Mouse (Mus musculus) heart, postnatal 4 days (tissue): ENCODE results near the gene Tas2r137. TPM values are rescaled to one million over a fixed set of nuclear protein-coding genes. Genes with fewer than 3 reads are reported as not detected.
A peak's percentile ranks its signal among the peaks of the same experiment; 100 is the strongest.

Experiments used
- DNase-seq: peaks from one replicate; pipeline ENCODE4 v3.0.0; 2021
- total RNA-seq, 2 experiments: library from RNA; stranded (reverse); gene quantifications; 2 replicates each; pipeline ENCODE4 v1.2.3; 2021

The Tas2r137 gene
- total RNA-seq, result not detected

GRCm38 (mm10) chr6:40490933-40491332 is at the start of gene Tas2r137:
TSS of gene Tas2r137 (plus strand) at chr6:40491233.
- DNase-seq, result no peak

GRCm38 (mm10) chr6:40441276-40441675 is 49.8 kb upstream of the Tas2r137 start:
- no peak for DNase-seq

GRCm38 (mm10) chr6:40441755-40442154 is 49.3 kb upstream of the Tas2r137 start:
- DNase-seq, result no peak

- no peak for DNase-seq
Measured at GRCm38 (mm10) chr6:40443281-40443928, 47.6 kb upstream of the Tas2r137 start.

- no peak for DNase-seq
Measured at GRCm38 (mm10) chr6:40448626-40449025, 42.4 kb upstream of the Tas2r137 start.

- no peak for DNase-seq
Measured at GRCm38 (mm10) chr6:40454436-40455041, 36.5 kb upstream of the Tas2r137 start.

- DNase-seq, result no peak
Measured at GRCm38 (mm10) chr6:40465710-40466109, 25.3 kb upstream of the Tas2r137 start.

- DNase-seq, result peak; percentile 93
Measured at GRCm38 (mm10) chr6:40470916-40471719, 19.9 kb upstream of the Tas2r137 start, which contains the start of gene Ssbp1. TSS of gene Ssbp1 (plus strand) at chr6:40471352.

- no peak for DNase-seq
Measured at GRCm38 (mm10) chr6:40471720-40472010, 19.4 kb upstream of the Tas2r137 start.

- DNase-seq, result no peak
Measured at GRCm38 (mm10) chr6:40476132-40476531, 14.9 kb upstream of the Tas2r137 start.

GRCm38 (mm10) chr6:40479705-40480104 is 11.3 kb upstream of the Tas2r137 start:
- DNase-seq, result no peak

GRCm38 (mm10) chr6:40482318-40482717 is 8.7 kb upstream of the Tas2r137 start:
- no peak for DNase-seq

- no peak for DNase-seq
Measured at GRCm38 (mm10) chr6:40493229-40493628, 2.2 kb downstream of the Tas2r137 start, which contains the start of gene Tas2r108. TSS of gene Tas2r108 (plus strand) at chr6:40493529.

- DNase-seq, result no peak
Measured at GRCm38 (mm10) chr6:40519408-40519807, 28.4 kb downstream of the Tas2r137 start, which contains the start of gene Prss37. TSS of gene Prss37 (minus strand) at chr6:40519508.

Other genes with a start within 250 kb of the Tas2r137 start
- 10 to 100 TPM; 26.9 to 27.9 TPM for gene Agk, start 166.1 kb upstream of the Tas2r137 start, total RNA-seq
- 1 to 10 TPM; 3.1 to 3.7 TPM for gene E330009J07Rik, start 55.1 kb upstream of the Tas2r137 start, total RNA-seq
- not detected for gene Wee2, start 52.1 kb upstream of the Tas2r137 start, total RNA-seq
- 10 to 100 TPM; 37.5 to 39.9 TPM for gene Ssbp1, start 19.9 kb upstream of the Tas2r137 start, total RNA-seq
- gene Tas2r108, start 2.3 kb downstream of the Tas2r137 start, total RNA-seq, result not detected
- gene Prss37, start 28.3 kb downstream of the Tas2r137 start, total RNA-seq, result not detected
- gene Olfr461, start 63.8 kb downstream of the Tas2r137 start, total RNA-seq, result not detected
- gene Olfr460, start 78.3 kb downstream of the Tas2r137 start, total RNA-seq, result not detected
- under 1 TPM; 0.45 to 0.71 TPM for gene Clec5a, start 94.6 kb downstream of the Tas2r137 start, total RNA-seq
- not detected for gene Tas2r138, start 122.1 kb downstream of the Tas2r137 start, total RNA-seq
- 1 to 10 TPM in 1 of 2 experiments, under 1 TPM in 1; 0.36 to 1.5 TPM for gene Mgam, start 137.6 kb downstream of the Tas2r137 start, total RNA-seq